Mouse (Mus musculus) G1E (cell line): ENCODE data around the gene Tpcn2. TPM values are rescaled to one million over a fixed set of nuclear protein-coding genes. Genes with fewer than 3 reads are reported as not detected.

Experiments
- ATAC-seq: 2 replicates; pipeline ENCODE4 v1.8.0; 2016; ENCODE audit warnings: mild to moderate bottlenecking; ENCODE audit not compliant: insufficient number of reproducible peaks, poor library complexity, low FRiP score, severe bottlenecking; ENCODE audit errors: extremely low read depth
- DNase-seq: peaks from one replicate; pipeline ENCODE4 v3.0.0; 2012; ENCODE audit warnings: low spot score
- H3K27me3 ChIP-seq: 2 replicates; pipeline ENCODE4 v1.6.1; 2012; ENCODE audit warnings: mild to moderate bottlenecking, low read length, inconsistent platforms; ENCODE audit not compliant: insufficient read depth
- H3K36me3 ChIP-seq: replicated peaks from 2 replicates; pipeline ENCODE3; 2012; ENCODE audit warnings: mild to moderate bottlenecking, inconsistent platforms
- H3K4me1 ChIP-seq: 2 replicates; pipeline ENCODE4 v1.6.1; 2012; ENCODE audit warnings: low read depth, low read length, inconsistent platforms, mixed read lengths; ENCODE audit not compliant: insufficient read depth
- H3K4me3 ChIP-seq: 2 replicates; pipeline ENCODE4 v1.5.1; 2012; ENCODE audit warnings: low read depth, mild to moderate bottlenecking, inconsistent platforms, low read length, moderate library complexity, mixed read lengths
- H3K9me3 ChIP-seq: replicated peaks from 2 replicates; pipeline ENCODE4 v1.6.1; 2012; ENCODE audit warnings: inconsistent platforms
- CTCF ChIP-seq: IDR thresholded peaks from 2 replicates; pipeline ENCODE4 v1.5.1; 2012; ENCODE audit warnings: low read depth, low read length, inconsistent platforms, mixed read lengths
- GATA1 ChIP-seq: IDR thresholded peaks from 2 replicates; pipeline ENCODE4 v1.6.1; 2012; ENCODE audit warnings: borderline replicate concordance, low read length, inconsistent platforms, mixed read lengths
- GATA2 ChIP-seq: IDR thresholded peaks from 2 replicates; pipeline ENCODE4 v1.6.1; 2012; ENCODE audit warnings: low read depth, low read length, inconsistent platforms, borderline replicate concordance
- POLR2AphosphoS5 ChIP-seq: IDR thresholded peaks from 2 replicates; pipeline ENCODE4 v1.6.1; 2012; ENCODE audit warnings: low read depth, low read length, inconsistent platforms; ENCODE audit not compliant: insufficient replicate concordance
- TAL1 ChIP-seq: conservative IDR thresholded peaks from 2 replicates; pipeline ENCODE4 v1.6.1; 2012; ENCODE audit warnings: low read depth, low read length, inconsistent platforms, mixed read lengths
- polyA plus RNA-seq: library from polyadenylated mRNA; stranded (reverse); fragments of >175 nt; gene quantifications from 2 replicates; pipeline ENCODE4 v1.2.3, GENCODE M21; 2012
- total RNA-seq, 2 experiments: library from RNA; stranded (forward) in 1 of 2; stranded (reverse) in 1 of 2; fragments of 200-1000 nt in 1 of 2; fragments of >200 nt in 1 of 2; fragmentation: Nextera tagmentation in 1 of 2; gene quantifications; 2 replicates each; pipeline ENCODE4 v1.2.3; 2014 to 2017

Tpcn2 gene
- total and polyA plus RNA-seq, 3 experiments = 2.4 to 6.9 (median 4.2) TPM

- no peak for TF ChIP-seq CTCF
- no peak for TF ChIP-seq TAL1
- no peak for TF ChIP-seq POLR2AphosphoS5
- no peak for TF ChIP-seq GATA1
- TF ChIP-seq GATA2 = no peak
- Histone ChIP-seq H3K4me3 (no peak overlapping the region), H3K9me3 (no peaks in the 10 kb centered on the region), H3K4me1 (no peaks in the 10 kb centered on the region), H3K27me3 (peaks cover 21% of the 10 kb centered on the region), H3K36me3 (no peaks in the 10 kb centered on the region)
- ATAC-seq = no peak
- DNase-seq = no peak
Observed at GRCm38 (mm10) chr7:145239736-145240505, 43.9 kb downstream of the Tpcn2 start.

- ATAC-seq (no peak), DNase-seq (no peak)
- H3K27me3 ChIP-seq = peaks cover 26% of the 10 kb centered on the region
- TF ChIP-seq CTCF = no peak
- TF ChIP-seq POLR2AphosphoS5 = no peak
- no peak for TF ChIP-seq GATA2
- TF ChIP-seq TAL1 = no peak
- TF ChIP-seq GATA1 = no peak
- H3K4me1 ChIP-seq = no peaks in the 10 kb centered on the region
- no peaks in the 10 kb centered on the region for H3K36me3 ChIP-seq
- no peak overlapping the region for H3K4me3 ChIP-seq
- no peaks in the 10 kb centered on the region for H3K9me3 ChIP-seq
Observed at GRCm38 (mm10) chr7:145239145-145239544, 44.7 kb downstream of the Tpcn2 start.

- H3K36me3 ChIP-seq = no peaks in the 10 kb centered on the region
- ATAC-seq = no peak
- no peaks in the 10 kb centered on the region for H3K9me3 ChIP-seq
- TF ChIP-seq POLR2AphosphoS5 (no peak), CTCF (no peak), GATA2 (no peak), TAL1 (no peak), GATA1 (no peak)
- no peak for DNase-seq
- H3K4me3 ChIP-seq = no peak overlapping the region
- peaks cover 33% of the 10 kb centered on the region for H3K27me3 ChIP-seq
- H3K4me1 ChIP-seq = no peaks in the 10 kb centered on the region
Observed at GRCm38 (mm10) chr7:145234841-145235790, 48.7 kb downstream of the Tpcn2 start.

- Histone ChIP-seq H3K4me3 (no peak overlapping the region), H3K36me3 (no peaks in the 10 kb centered on the region), H3K4me1 (no peaks in the 10 kb centered on the region), H3K9me3 (no peaks in the 10 kb centered on the region), H3K27me3 (peaks cover 20% of the 10 kb centered on the region)
- DNase-seq (no peak), ATAC-seq (no peak)
- TF ChIP-seq GATA2 = no peak
- TF ChIP-seq TAL1 = no peak
- no peak for TF ChIP-seq POLR2AphosphoS5
- TF ChIP-seq CTCF = no peak
Observed at GRCm38 (mm10) chr7:145231659-145232058, 52.2 kb downstream of the Tpcn2 start.

- no peaks in the 10 kb centered on the region for H3K9me3 ChIP-seq
- no peaks in the 10 kb centered on the region for H3K36me3 ChIP-seq
- peaks cover 9% of the 10 kb centered on the region; the same call in 1 of the 2 replicates for H3K27me3 ChIP-seq
- no peak overlapping the region for H3K4me3 ChIP-seq
- DNase-seq = no peak
- no peak for ATAC-seq
- TF ChIP-seq POLR2AphosphoS5 (no peak), GATA1 (no peak), GATA2 (no peak), TAL1 (no peak), CTCF (no peak)
- H3K4me1 ChIP-seq = no peaks in the 10 kb centered on the region
Observed at GRCm38 (mm10) chr7:145226641-145227040, 57.2 kb downstream of the Tpcn2 start.

- H3K27me3 ChIP-seq = peaks cover 7% of the 10 kb centered on the region; the same call in 1 of the 2 replicates
- H3K9me3 ChIP-seq = no peaks in the 10 kb centered on the region
- no peaks in the 10 kb centered on the region for H3K36me3 ChIP-seq
- H3K4me3 ChIP-seq = no peak overlapping the region
- H3K4me1 ChIP-seq = no peaks in the 10 kb centered on the region
- TF ChIP-seq CTCF (no peak), TAL1 (no peak), POLR2AphosphoS5 (no peak), GATA1 (no peak), GATA2 (no peak)
- DNase-seq = no peak
- ATAC-seq = no peak
Observed at GRCm38 (mm10) chr7:145225626-145226025, 58.2 kb downstream of the Tpcn2 start.
